Mouse (Mus musculus) limb, embryonic 10.5 days (tissue): ENCODE measurements around the gene Ankrd6. TPM values are rescaled to one million over a fixed set of nuclear protein-coding genes. Genes with fewer than 3 reads are reported as not detected.
A peak's percentile ranks its signal among the peaks of the same experiment; 100 is the strongest.

Experiments used
- DNase-seq: peaks from one replicate; pipeline ENCODE4 v3.0.0-alpha.2; 2017; ENCODE audit warnings: low spot score
- H3K27ac ChIP-seq: fragments of 300-500 bp; sonication (generic); 2 replicates; pipeline ENCODE4 v1.5.1; 2016; ENCODE audit warnings: mild to moderate bottlenecking
- H3K27me3 ChIP-seq: fragments of 300-500 bp; sonication (generic); 2 replicates; pipeline ENCODE4 v1.6.1; 2016; ENCODE audit warnings: low read depth, mild to moderate bottlenecking; ENCODE audit not compliant: poor library complexity, severe bottlenecking
- H3K36me3 ChIP-seq: fragments of 300-500 bp; sonication (generic); 2 replicates; pipeline ENCODE4 v1.6.1; 2016; ENCODE audit warnings: mild to moderate bottlenecking, moderate library complexity
- H3K4me1 ChIP-seq: fragments of 300-500 bp; sonication (generic); 2 replicates; pipeline ENCODE4 v1.6.1; 2016
- H3K4me3 ChIP-seq: fragments of 300-500 bp; sonication (generic); 2 replicates; pipeline ENCODE4 v1.5.1; 2016; ENCODE audit warnings: mild to moderate bottlenecking, moderate library complexity
- H3K9me3 ChIP-seq: fragments of 300-500 bp; sonication (generic); replicated peaks from 2 replicates; pipeline ENCODE4 v1.6.1; 2016; ENCODE audit warnings: mild to moderate bottlenecking
- WGBS: fragments of 180-500 bp; shearing (Covaris S2); methylation state at CpG from one replicate; pipeline ENCODE4 v1.1.7; 2016; 5-methylcytosine and 5-hydroxymethylcytosine counted together
- polyA plus RNA-seq: library from polyadenylated mRNA; unstranded; fragments of >200 nt; fragmentation: Nextera tagmentation; extraction: Ambion mirVana; gene quantifications from 2 replicates; pipeline ENCODE4 v1.2.1, GENCODE M21; 2016

Gene Ankrd6
- polyA plus RNA-seq, 1 experiment from 2014 or later: 8.4 TPM

DNA sequence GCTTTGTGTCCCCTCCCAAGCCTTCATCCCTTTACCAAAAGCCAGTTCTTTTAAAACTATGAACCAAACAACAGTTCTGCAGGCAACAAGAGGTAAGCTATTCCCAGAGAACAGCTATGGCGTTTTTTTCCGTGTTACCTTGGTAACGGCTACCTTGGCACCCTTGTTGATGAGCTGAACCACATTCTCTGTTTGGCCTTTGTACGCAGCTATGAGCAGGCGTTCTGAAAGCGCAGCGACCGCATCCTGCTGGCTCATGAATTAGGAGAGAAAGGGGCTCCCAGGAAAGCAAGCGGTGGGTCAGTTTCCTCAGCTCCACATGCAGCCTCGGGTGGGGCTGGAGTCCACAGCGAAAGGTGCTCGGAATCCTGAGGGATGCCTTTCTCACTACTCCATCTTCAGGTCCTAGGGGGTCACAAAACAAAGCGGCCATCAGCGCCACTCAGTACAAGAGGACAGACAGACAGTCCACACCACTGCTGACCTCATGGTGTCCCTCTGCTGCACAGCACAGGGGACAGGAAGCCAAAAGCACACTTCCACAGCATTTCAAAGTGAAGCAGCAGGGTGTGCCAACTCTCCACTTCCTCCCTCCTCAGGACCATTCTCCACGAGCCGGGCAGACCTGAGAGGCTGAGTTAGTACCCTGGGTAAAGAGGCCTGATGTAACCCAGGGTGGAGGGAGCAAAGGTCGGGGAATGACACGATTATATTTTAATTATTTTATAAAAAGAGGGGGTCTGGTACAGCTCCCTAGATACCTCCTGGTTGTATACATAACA lies 90.3 kb downstream of the Ankrd6 start:
- DNase-seq: no peak
- 84% methylated on average over 18 of the region's 18 CpGs for WGBS
- Histone ChIP-seq H3K36me3 (no peaks in the 10 kb centered on the region), H3K27me3 (0 out of 2 replicates have a peak, but pooled peaks cover 5% of the 10 kb centered on the region), H3K4me1 (peaks cover 33% of the 10 kb centered on the region), H3K4me3 (no peak overlapping the region), H3K27ac (0 out of 2 replicates have a peak overlapping the region, but pooled peaks have one; percentile 11), H3K9me3 (no peaks in the 10 kb centered on the region)

DNA sequence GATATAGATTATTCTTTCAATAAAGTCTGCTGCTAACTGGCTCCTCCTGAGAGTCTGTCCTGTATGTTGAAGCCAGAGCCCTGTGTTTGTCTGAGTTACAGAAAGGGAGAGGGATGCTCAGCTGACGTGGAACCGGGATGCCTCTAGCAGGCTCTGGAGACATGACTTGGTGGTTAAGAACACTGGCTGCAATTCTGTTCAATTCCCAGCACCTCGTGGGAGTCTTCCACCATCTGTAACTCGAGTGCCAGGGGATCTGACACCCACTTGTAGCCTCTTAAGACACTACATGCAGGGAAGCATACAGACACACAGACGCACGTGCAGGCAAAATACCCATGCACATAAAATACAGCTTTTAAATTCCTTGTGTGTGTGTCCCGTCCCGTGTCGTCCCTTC lies 95.1 kb downstream of the Ankrd6 start:
- 75% methylated on average over 9 of the region's 9 CpGs for WGBS

GRCm38 (mm10) chr4:32854956-32855355 lies 95.7 kb downstream of the Ankrd6 start:
- WGBS: 79% methylated on average over 4 of the region's 4 CpGs
- Histone ChIP-seq H3K27ac (no peak overlapping the region), H3K4me1 (peaks cover 12% of the 10 kb centered on the region), H3K4me3 (no peak overlapping the region), H3K36me3 (no peaks in the 10 kb centered on the region), H3K9me3 (no peaks in the 10 kb centered on the region), H3K27me3 (no peaks in the 10 kb centered on the region)
- no peak for DNase-seq

More for the DNA sequence above, 95.1 kb downstream of the Ankrd6 start:
- no peak overlapping the region for H3K27ac ChIP-seq
- no peak overlapping the region for H3K4me3 ChIP-seq
- no peaks in the 10 kb centered on the region for H3K9me3 ChIP-seq
- no peak for DNase-seq
- no peaks in the 10 kb centered on the region for H3K36me3 ChIP-seq
- no peaks in the 10 kb centered on the region for H3K27me3 ChIP-seq
- peaks cover 17% of the 10 kb centered on the region for H3K4me1 ChIP-seq

- Histone ChIP-seq H3K4me1 (peaks cover 12% of the 10 kb centered on the region), H3K27ac (no peak overlapping the region), H3K36me3 (no peaks in the 10 kb centered on the region), H3K9me3 (no peaks in the 10 kb centered on the region), H3K4me3 (no peak overlapping the region), H3K27me3 (no peaks in the 10 kb centered on the region)
- 94% methylated on average over 5 of the region's 5 CpGs for WGBS
- DNase-seq: no peak
Observed at GRCm38 (mm10) chr4:32853609-32854188, 96.9 kb downstream of the Ankrd6 start.

GRCm38 (mm10) chr4:32852819-32853218 lies 97.8 kb downstream of the Ankrd6 start:
- WGBS: 80% methylated on average over 6 of the region's 6 CpGs
- Histone ChIP-seq H3K9me3 (no peaks in the 10 kb centered on the region), H3K27ac (peak overlapping the region; percentile 40; the same call in 1 of the 2 replicates), H3K4me1 (peaks cover 12% of the 10 kb centered on the region), H3K36me3 (no peaks in the 10 kb centered on the region), H3K27me3 (no peaks in the 10 kb centered on the region), H3K4me3 (no peak overlapping the region)
- DNase-seq: no peak

- Histone ChIP-seq H3K27ac (no peak overlapping the region), H3K4me1 (peaks cover 12% of the 10 kb centered on the region), H3K27me3 (no peaks in the 10 kb centered on the region), H3K9me3 (no peaks in the 10 kb centered on the region), H3K4me3 (no peak overlapping the region), H3K36me3 (no peaks in the 10 kb centered on the region)
- DNase-seq: no peak
- WGBS: 88% methylated on average over 8 of the region's 8 CpGs
Observed at GRCm38 (mm10) chr4:32852294-32852693, 98.3 kb downstream of the Ankrd6 start.

GRCm38 (mm10) chr4:32838401-32838800 lies 112.2 kb downstream of the Ankrd6 start:
- Histone ChIP-seq H3K9me3 (no peaks in the 10 kb centered on the region), H3K36me3 (no peaks in the 10 kb centered on the region), H3K4me3 (no peak overlapping the region), H3K4me1 (0 out of 2 replicates have a peak, but pooled peaks cover 5% of the 10 kb centered on the region), H3K27ac (no peak overlapping the region), H3K27me3 (no peaks in the 10 kb centered on the region)
- no peak for DNase-seq
- WGBS: 88% methylated on average over 3 of the region's 3 CpGs

GRCm38 (mm10) chr4:32836071-32836470 lies 114.6 kb downstream of the Ankrd6 start:
- DNase-seq: no peak
- no peak overlapping the region for H3K4me3 ChIP-seq
- H3K4me1 ChIP-seq: 0 out of 2 replicates have a peak, but pooled peaks cover 5% of the 10 kb centered on the region
- H3K27me3 ChIP-seq: no peaks in the 10 kb centered on the region
- 92% methylated on average over 9 of the region's 9 CpGs for WGBS
- H3K9me3 ChIP-seq: no peaks in the 10 kb centered on the region
- H3K36me3 ChIP-seq: no peaks in the 10 kb centered on the region
- no peak overlapping the region for H3K27ac ChIP-seq

DNA sequence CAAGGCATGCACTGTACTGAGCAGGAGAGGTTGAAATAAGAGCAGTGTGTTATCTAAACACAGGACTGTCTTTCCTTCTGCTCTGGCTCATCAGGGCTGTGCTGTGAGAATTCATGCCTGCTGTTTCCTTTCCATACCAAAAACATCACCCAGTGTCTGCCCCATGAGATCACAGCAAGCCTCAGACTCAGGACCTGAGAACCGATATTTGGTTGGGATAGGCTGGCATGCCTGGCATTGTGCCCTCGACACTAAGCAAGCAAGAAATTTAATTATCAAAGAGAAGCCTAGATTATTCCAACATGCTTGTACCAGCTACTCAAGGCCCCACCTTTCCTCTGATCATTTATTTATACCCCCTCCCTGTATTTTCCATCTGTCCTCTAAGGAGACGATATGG lies 116.1 kb downstream of the Ankrd6 start:
- Histone ChIP-seq H3K27ac (no peak overlapping the region), H3K27me3 (no peaks in the 10 kb centered on the region), H3K36me3 (no peaks in the 10 kb centered on the region), H3K4me1 (peaks cover 8% of the 10 kb centered on the region), H3K9me3 (no peaks in the 10 kb centered on the region), H3K4me3 (no peak overlapping the region; the same call in 1 of the 2 replicates)
- DNase-seq: no peak
- WGBS: 88% methylated on average over 3 of the region's 3 CpGs

DNA sequence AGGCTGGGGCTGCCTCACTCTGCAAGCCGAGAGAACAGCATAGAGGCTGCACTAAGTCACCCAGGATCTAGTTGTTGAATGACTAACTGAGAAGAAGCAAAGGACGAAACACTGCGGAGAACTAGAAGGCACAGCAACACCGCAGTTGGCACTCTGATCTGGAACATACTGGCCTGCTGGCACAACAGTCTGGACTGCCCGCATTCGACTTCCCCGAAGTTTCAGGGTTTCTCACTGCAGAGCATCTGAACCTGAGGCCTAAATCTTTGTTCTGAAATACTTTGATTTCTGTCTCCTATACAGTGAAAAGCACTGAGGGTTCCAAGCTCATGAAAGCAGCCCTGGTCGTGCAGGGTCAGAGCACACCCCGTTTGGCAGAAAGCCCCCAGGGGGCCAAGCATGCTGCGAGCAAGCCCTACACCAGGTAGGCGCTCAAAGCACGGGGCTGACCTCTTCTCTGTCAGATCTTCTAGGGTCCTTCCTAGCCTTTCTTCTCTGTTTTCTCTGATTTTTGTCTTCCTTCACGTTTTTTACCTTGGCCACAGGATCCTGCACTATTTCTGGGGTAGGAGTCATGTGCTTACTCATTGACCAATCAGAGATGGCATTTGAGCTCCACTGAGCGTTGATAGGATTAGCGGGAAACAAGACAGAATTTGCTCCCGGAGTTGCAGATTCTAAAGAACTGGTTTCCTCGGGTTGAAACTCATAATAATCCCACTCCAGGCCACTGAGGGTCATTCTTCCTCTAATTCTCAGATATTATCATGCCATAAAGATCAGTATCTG lies 117.0 kb downstream of the Ankrd6 start:
- Histone ChIP-seq H3K9me3 (no peaks in the 10 kb centered on the region), H3K36me3 (no peaks in the 10 kb centered on the region), H3K4me3 (peak overlapping the region; percentile 41), H3K27ac (no peak overlapping the region), H3K4me1 (peaks cover 17% of the 10 kb centered on the region), H3K27me3 (no peaks in the 10 kb centered on the region)
- DNase-seq: no peak
- 53% methylated on average over 17 of the region's 17 CpGs for WGBS

GRCm38 (mm10) chr4:32829316-32829715 lies 121.3 kb downstream of the Ankrd6 start:
- Histone ChIP-seq H3K36me3 (no peaks in the 10 kb centered on the region), H3K4me1 (peaks cover 33% of the 10 kb centered on the region), H3K27ac (no peak overlapping the region), H3K27me3 (no peaks in the 10 kb centered on the region), H3K4me3 (no peak overlapping the region), H3K9me3 (no peaks in the 10 kb centered on the region)
- WGBS: 23% methylated on average over 10 of the region's 10 CpGs
- no peak for DNase-seq

- Histone ChIP-seq H3K27me3 (no peaks in the 10 kb centered on the region), H3K36me3 (no peaks in the 10 kb centered on the region), H3K4me1 (peaks cover 33% of the 10 kb centered on the region), H3K27ac (no peak overlapping the region), H3K9me3 (no peaks in the 10 kb centered on the region), H3K4me3 (no peak overlapping the region)
- 84% methylated on average over 10 of the region's 10 CpGs for WGBS
- no peak for DNase-seq
Observed at GRCm38 (mm10) chr4:32828385-32829077, 122.1 kb downstream of the Ankrd6 start.
